Mouse (Mus musculus) thymus, adult 2 months (tissue): ENCODE measurements around the gene Hspb1. TPM values are rescaled to one million over a fixed set of nuclear protein-coding genes. Genes with fewer than 3 reads are reported as not detected.

Experiments used
- DNase-seq: peaks from one replicate; pipeline ENCODE4 v3.0.0; 2021
- H3K27ac ChIP-seq: fragments of 200-500 bp; 2 replicates; pipeline ENCODE4 v1.5.1; 2012; ENCODE audit warnings: low read length, control low read depth; ENCODE audit not compliant: control insufficient read depth, insufficient read depth
- H3K27me3 ChIP-seq: fragments of 200-500 bp; 2 replicates; pipeline ENCODE4 v1.6.1; 2012; ENCODE audit warnings: mild to moderate bottlenecking, low read length, moderate library complexity, mixed read lengths; ENCODE audit not compliant: control insufficient read depth, insufficient read depth
- H3K36me3 ChIP-seq: fragments of 200-500 bp; 2 replicates; pipeline ENCODE4 v1.6.1; 2012; ENCODE audit warnings: mild to moderate bottlenecking, low read length, moderate library complexity; ENCODE audit not compliant: control insufficient read depth, insufficient read depth
- H3K4me1 ChIP-seq: fragments of 200-500 bp; replicated peaks from 2 replicates; pipeline ENCODE4 v1.6.1; 2012; ENCODE audit warnings: low read length; ENCODE audit not compliant: control insufficient read depth, insufficient read depth
- H3K4me3 ChIP-seq: fragments of 200-500 bp; 2 replicates; pipeline ENCODE4 v1.5.1; 2012; ENCODE audit warnings: mild to moderate bottlenecking, low read length, control low read depth, moderate library complexity; ENCODE audit not compliant: control insufficient read depth, insufficient read depth
- CTCF ChIP-seq: fragments of 200-500 bp; IDR thresholded peaks from 2 replicates; pipeline ENCODE4 v1.5.1; 2012; ENCODE audit warnings: mild to moderate bottlenecking, control low read depth, low read length, moderate library complexity, borderline replicate concordance; ENCODE audit not compliant: control insufficient read depth, poor library complexity, insufficient read depth; ENCODE audit errors: extremely low read depth
- POLR2A ChIP-seq: fragments of 200-500 bp; IDR thresholded peaks from 2 replicates; pipeline ENCODE4 v1.6.1; 2012; ENCODE audit warnings: mild to moderate bottlenecking, low read length, control low read depth, moderate library complexity; ENCODE audit not compliant: control insufficient read depth, poor library complexity, insufficient read depth; ENCODE audit errors: extremely low read depth
- WGBS: fragments of 180-500 bp; shearing (Covaris S2); methylation state at CpG from one replicate; pipeline ENCODE4 v1.1.7; 2018; 5-methylcytosine and 5-hydroxymethylcytosine counted together
- polyA plus RNA-seq: library from polyadenylated mRNA; depleted of rRNA; stranded (reverse); fragments of >200 nt; gene quantifications from 2 replicates; pipeline ENCODE4 v1.2.3, GENCODE M21; 2012

Gene Hspb1
- polyA plus RNA-seq, 1 experiment = 96.8 TPM

- no peak for TF ChIP-seq CTCF
- TF ChIP-seq POLR2A = no peak
- H3K27me3 ChIP-seq = no peaks in the 10 kb centered on the region
- peaks cover 22% of the 10 kb centered on the region for H3K36me3 ChIP-seq
- DNase-seq = no peak
- no peak overlapping the region for H3K4me3 ChIP-seq
- no peak overlapping the region for H3K27ac ChIP-seq
- WGBS = 94% methylated on average over 16 of the region's 16 CpGs
- H3K4me1 ChIP-seq = peaks cover 9% of the 10 kb centered on the region
These were observed 21.3 kb downstream of the Hspb1 start for GRCm38 (mm10) chr5:135908989-135909388.

- WGBS = 93% methylated on average over 10 of the region's 10 CpGs
- no peak for DNase-seq
These were observed 21.9 kb downstream of the Hspb1 start for GRCm38 (mm10) chr5:135909646-135910045.

GRCm38 (mm10) chr5:135910813-135911212 lies 23.1 kb downstream of the Hspb1 start:
- H3K4me3 ChIP-seq = no peak overlapping the region
- DNase-seq = no peak
- peaks cover 22% of the 10 kb centered on the region for H3K36me3 ChIP-seq
- TF ChIP-seq CTCF = no peak
- TF ChIP-seq POLR2A = no peak
- H3K27me3 ChIP-seq = no peaks in the 10 kb centered on the region
- no peak overlapping the region for H3K27ac ChIP-seq
- WGBS = 96% methylated on average over 25 of the region's 25 CpGs
- peaks cover 13% of the 10 kb centered on the region for H3K4me1 ChIP-seq

More at GRCm38 (mm10) chr5:135909646-135910045, 21.9 kb downstream of the Hspb1 start:
- no peak for TF ChIP-seq POLR2A
- no peak for TF ChIP-seq CTCF
- peaks cover 13% of the 10 kb centered on the region for H3K4me1 ChIP-seq
- H3K27me3 ChIP-seq = no peaks in the 10 kb centered on the region
- H3K36me3 ChIP-seq = peaks cover 22% of the 10 kb centered on the region
- H3K4me3 ChIP-seq = no peak overlapping the region
- no peak overlapping the region for H3K27ac ChIP-seq

- Histone ChIP-seq H3K27me3 (no peaks in the 10 kb centered on the region), H3K4me3 (no peak overlapping the region), H3K27ac (no peak overlapping the region), H3K36me3 (peaks cover 22% of the 10 kb centered on the region), H3K4me1 (peaks cover 13% of the 10 kb centered on the region)
- 88% methylated on average over 11 of the region's 11 CpGs for whole genome bisulfite sequencing
- TF ChIP-seq POLR2A = no peak
- DNase-seq = no peak
These were observed 24.0 kb downstream of the Hspb1 start for GRCm38 (mm10) chr5:135911633-135912220.

GRCm38 (mm10) chr5:135913201-135913600 lies 25.5 kb downstream of the Hspb1 start:
- peak overlapping the region; percentile 15; the same call in 1 of the 2 replicates for H3K27ac ChIP-seq

GRCm38 (mm10) chr5:135914156-135914555 lies 26.4 kb downstream of the Hspb1 start:
- DNase-seq = no peak
- TF ChIP-seq CTCF (no peak), POLR2A (no peak)
- H3K4me3 ChIP-seq = no peak overlapping the region
- no peaks in the 10 kb centered on the region for H3K27me3 ChIP-seq
- peaks cover 13% of the 10 kb centered on the region for H3K4me1 ChIP-seq
- H3K27ac ChIP-seq = no peak overlapping the region
- peaks cover 18% of the 10 kb centered on the region for H3K36me3 ChIP-seq
- 82% methylated on average over 6 of the region's 6 CpGs for WGBS

More at GRCm38 (mm10) chr5:135913201-135913600, 25.5 kb downstream of the Hspb1 start:
- Histone ChIP-seq H3K4me1 (peaks cover 13% of the 10 kb centered on the region), H3K36me3 (peaks cover 22% of the 10 kb centered on the region), H3K4me3 (no peak overlapping the region), H3K27me3 (no peaks in the 10 kb centered on the region)
- WGBS = 49% methylated on average over 5 of the region's 5 CpGs
- no peak for DNase-seq
- TF ChIP-seq POLR2A (no peak), CTCF (no peak)
